Mouse (Mus musculus): Measurements from ENCODE around the gene Mslnl. TPM values are rescaled to one million over a fixed set of nuclear protein-coding genes. Genes with fewer than 3 reads are reported as not detected.
A peak's percentile ranks its signal among the peaks of the same experiment; 100 is the strongest.

Gene Mslnl
- total and polyA plus RNA-seq, 2 experiments from 2014 or later = 0.05 TPM; not detected in 1

GRCm38 (mm10) chr17:25765886-25766285 lies 30.0 kb downstream of the Mslnl start:
- Histone ChIP-seq H3K36me3 (ENCODE audit: insufficient read depth, low read length) (no peaks in the 10 kb centered on the region), H3K4me3 (ENCODE audit: low read length) (no peak overlapping the region), H3K9ac (replicated peaks; ENCODE audit: low read length) (no peak overlapping the region), H3K27ac (no peak overlapping the region), H3K4me1 (ENCODE audit: insufficient read depth, low read length) (no peaks in the 10 kb centered on the region), H3K4me2 (ENCODE audit: low read depth, low read length) (no peak overlapping the region), H3K27me3 (ENCODE audit: insufficient read depth, low read length) (no peaks in the 10 kb centered on the region), H3K9me3 (ENCODE audit: low read length) (no peaks in the 10 kb centered on the region)
- no peak for ATAC-seq
- DNase-seq (ENCODE audit: low spot score) = no peak
- TF ChIP-seq CTCF (IDR thresholded peaks at IDR 0.05; ENCODE audit: low read depth) = no peak
- 38% methylated on average over 5 of the region's 5 CpGs for WGBS

DNA sequence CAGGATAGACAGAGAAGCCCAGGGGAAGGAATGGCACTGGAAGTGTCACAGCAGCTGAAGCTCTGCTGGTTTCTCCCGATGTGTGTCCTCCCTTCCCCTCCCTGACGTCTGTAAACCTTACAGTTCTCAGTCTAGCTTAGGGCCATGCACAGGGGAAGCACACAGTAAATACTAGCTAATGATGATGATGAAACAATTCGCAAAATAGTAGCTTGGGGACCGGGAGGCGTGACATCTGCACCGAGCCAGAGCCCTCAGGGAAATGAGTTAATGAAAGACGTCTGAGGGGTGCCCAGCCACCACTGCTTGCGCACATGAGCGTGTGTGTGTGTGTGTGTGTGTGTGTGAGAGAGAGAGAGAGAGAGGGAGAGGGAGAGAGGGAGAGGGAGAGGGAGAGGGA lies 33.5 kb downstream of the Mslnl start:
- WGBS = 43% methylated on average over 9 of the region's 9 CpGs
- no peak overlapping the region for H3K27ac ChIP-seq
- H3K9me3 ChIP-seq (ENCODE audit: low read length) = no peaks in the 10 kb centered on the region
- DNase-seq (ENCODE audit: low spot score) (no peak), ATAC-seq (no peak)
- no peaks in the 10 kb centered on the region for H3K36me3 ChIP-seq (ENCODE audit: insufficient read depth, low read length)
- no peak overlapping the region for H3K4me2 ChIP-seq (ENCODE audit: low read depth, low read length)
- no peaks in the 10 kb centered on the region for H3K27me3 ChIP-seq (ENCODE audit: insufficient read depth, low read length)
- no peak overlapping the region for H3K9ac ChIP-seq (replicated peaks; ENCODE audit: low read length)
- no peak for TF ChIP-seq CTCF (IDR thresholded peaks at IDR 0.05; ENCODE audit: low read depth)
- H3K4me3 ChIP-seq (ENCODE audit: low read length) = no peak overlapping the region
- peaks cover 5% of the 10 kb centered on the region; the same call in 1 of the 2 replicates for H3K4me1 ChIP-seq (ENCODE audit: insufficient read depth, low read length)

DNA sequence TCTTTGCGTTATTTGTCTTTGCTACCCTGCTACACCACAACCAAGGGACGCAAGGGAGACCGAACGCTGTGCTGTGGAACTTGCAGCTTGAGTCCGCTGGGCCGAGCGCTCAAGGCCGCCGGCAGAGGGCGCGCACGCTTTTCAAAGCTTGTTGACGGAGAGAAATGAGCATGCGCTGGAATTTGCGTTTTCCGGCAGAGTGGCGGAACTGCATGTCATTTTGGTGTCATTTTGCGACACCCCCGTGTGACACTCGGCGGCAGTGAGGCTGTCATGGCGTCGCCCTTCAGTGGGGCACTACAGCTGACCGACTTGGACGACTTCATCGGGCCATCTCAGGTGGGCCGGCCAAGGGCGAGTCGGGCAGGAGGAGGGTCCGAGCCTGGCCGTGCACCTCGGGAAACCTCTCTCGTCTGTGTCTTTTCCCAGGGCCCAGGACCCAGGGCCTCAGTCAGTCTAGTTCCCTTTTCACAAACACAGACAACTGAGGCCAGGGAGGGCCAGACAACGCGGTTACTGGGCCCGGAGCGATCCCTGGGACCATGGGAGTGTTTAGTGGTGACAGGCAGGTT lies 37.8 kb downstream of the Mslnl start, which contains the start of gene Narfl:
TSS of gene Narfl (plus strand) at position 228 of the 572 bp plus-strand sequence.
- Histone ChIP-seq H3K36me3 (ENCODE audit: insufficient read depth, low read length) (0 out of 2 replicates have a peak, but pooled peaks cover 4% of the 10 kb centered on the region), H3K4me3 (ENCODE audit: low read length) (peak within 1 kb of the TSS; percentile 72), H3K4me2 (ENCODE audit: low read depth, low read length) (peak within 1 kb of the TSS; percentile 89), H3K9ac (replicated peaks; ENCODE audit: low read length) (peak within 1 kb of the TSS; percentile 82), H3K27ac (no peak within 1 kb of the TSS), H3K9me3 (ENCODE audit: low read length) (no peaks in the 10 kb centered on the region), H3K27me3 (ENCODE audit: insufficient read depth, low read length) (no peaks in the 10 kb centered on the region), H3K4me1 (ENCODE audit: insufficient read depth, low read length) (peaks cover 7% of the 10 kb centered on the region; the same call in 1 of the 2 replicates)
- ATAC-seq = peak; percentile 90
- under 1% methylated on average over 37 of the region's 37 CpGs for WGBS
- TF ChIP-seq CTCF (IDR thresholded peaks at IDR 0.05; ENCODE audit: low read depth) = peak; percentile 98
- peak; percentile 99 for DNase-seq (ENCODE audit: low spot score)

GRCm38 (mm10) chr17:25775318-25776062 lies 39.6 kb downstream of the Mslnl start:
- Histone ChIP-seq H3K9me3 (ENCODE audit: low read length) (no peaks in the 10 kb centered on the region), H3K4me2 (ENCODE audit: low read depth, low read length) (no peak overlapping the region), H3K4me3 (ENCODE audit: low read length) (no peak overlapping the region), H3K27ac (no peak overlapping the region), H3K36me3 (ENCODE audit: insufficient read depth, low read length) (0 out of 2 replicates have a peak, but pooled peaks cover 4% of the 10 kb centered on the region), H3K4me1 (ENCODE audit: insufficient read depth, low read length) (peaks cover 7% of the 10 kb centered on the region; the same call in 1 of the 2 replicates), H3K9ac (replicated peaks; ENCODE audit: low read length) (no peak overlapping the region), H3K27me3 (ENCODE audit: insufficient read depth, low read length) (no peaks in the 10 kb centered on the region)
- ATAC-seq (no peak), DNase-seq (ENCODE audit: low spot score) (no peak)
- no peak for TF ChIP-seq CTCF (IDR thresholded peaks at IDR 0.05; ENCODE audit: low read depth)
- WGBS = 85% methylated on average over 10 of the region's 10 CpGs

GRCm38 (mm10) chr17:25777948-25778347 lies 42.1 kb downstream of the Mslnl start:
- Histone ChIP-seq H3K4me1 (ENCODE audit: insufficient read depth, low read length) (peaks cover 7% of the 10 kb centered on the region; the same call in 1 of the 2 replicates), H3K36me3 (ENCODE audit: insufficient read depth, low read length) (peaks cover 21% of the 10 kb centered on the region), H3K4me2 (ENCODE audit: low read depth, low read length) (no peak overlapping the region), H3K27ac (no peak overlapping the region), H3K27me3 (ENCODE audit: insufficient read depth, low read length) (no peaks in the 10 kb centered on the region), H3K9ac (replicated peaks; ENCODE audit: low read length) (no peak overlapping the region), H3K4me3 (ENCODE audit: low read length) (no peak overlapping the region), H3K9me3 (ENCODE audit: low read length) (no peaks in the 10 kb centered on the region)
- 96% methylated on average over 5 of the region's 5 CpGs for WGBS
- DNase-seq (ENCODE audit: low spot score) (no peak), ATAC-seq (no peak)
- TF ChIP-seq CTCF (IDR thresholded peaks at IDR 0.05; ENCODE audit: low read depth) = no peak

DNA sequence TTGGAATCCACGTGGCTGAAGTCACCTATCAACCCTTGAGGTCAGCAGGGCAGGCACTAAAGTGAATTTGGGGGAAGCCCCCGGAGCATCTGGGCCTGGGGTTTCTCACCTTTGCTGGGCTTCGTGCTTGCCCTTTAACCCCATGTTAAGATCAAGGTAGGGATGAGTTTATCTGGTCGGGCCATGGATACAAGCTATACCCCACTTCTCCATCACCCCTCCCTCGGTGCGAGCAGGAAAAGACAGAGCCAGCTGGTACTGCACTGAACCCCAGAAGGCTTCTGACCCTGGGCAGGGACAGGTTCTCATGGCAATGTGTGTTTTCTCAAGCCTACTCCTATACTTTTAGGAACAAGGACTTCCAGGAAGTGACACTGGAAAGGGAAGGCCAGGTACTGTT lies 45.5 kb downstream of the Mslnl start:
- Histone ChIP-seq H3K27ac (no peak overlapping the region), H3K9ac (replicated peaks; ENCODE audit: low read length) (no peak overlapping the region), H3K9me3 (ENCODE audit: low read length) (no peaks in the 10 kb centered on the region), H3K4me2 (ENCODE audit: low read depth, low read length) (no peak overlapping the region), H3K27me3 (ENCODE audit: insufficient read depth, low read length) (no peaks in the 10 kb centered on the region), H3K4me1 (ENCODE audit: insufficient read depth, low read length) (peaks cover 9% of the 10 kb centered on the region), H3K4me3 (ENCODE audit: low read length) (no peak overlapping the region), H3K36me3 (ENCODE audit: insufficient read depth, low read length) (peaks cover 22% of the 10 kb centered on the region)
- TF ChIP-seq CTCF (IDR thresholded peaks at IDR 0.05; ENCODE audit: low read depth) = no peak
- no peak for DNase-seq (ENCODE audit: low spot score)
- WGBS = 80% methylated on average over 6 of the region's 6 CpGs
- ATAC-seq = no peak

DNA sequence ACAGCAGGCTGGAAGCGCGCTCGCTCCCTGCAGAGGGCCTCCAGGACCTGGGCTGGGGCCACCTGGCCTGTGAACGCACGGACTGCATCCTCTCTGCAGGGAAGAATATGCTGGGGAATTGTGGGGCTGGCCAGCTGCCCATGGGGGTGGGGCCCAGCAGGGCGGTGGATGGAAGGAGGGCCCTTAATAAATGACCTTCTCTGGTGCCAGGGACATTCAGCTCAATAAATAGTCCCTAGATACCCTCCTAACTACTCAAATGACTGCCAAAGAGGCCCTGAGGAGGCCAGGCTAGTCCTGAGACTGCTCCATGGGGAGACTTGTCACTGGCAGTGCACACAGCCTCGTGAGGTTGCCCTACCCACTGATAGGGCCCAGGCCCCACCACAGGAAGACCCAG lies 47.2 kb downstream of the Mslnl start:
- Histone ChIP-seq H3K27ac (no peak overlapping the region), H3K4me3 (ENCODE audit: low read length) (no peak overlapping the region), H3K9ac (replicated peaks; ENCODE audit: low read length) (no peak overlapping the region), H3K9me3 (ENCODE audit: low read length) (no peaks in the 10 kb centered on the region), H3K27me3 (ENCODE audit: insufficient read depth, low read length) (no peaks in the 10 kb centered on the region), H3K4me2 (ENCODE audit: low read depth, low read length) (no peak overlapping the region), H3K36me3 (ENCODE audit: insufficient read depth, low read length) (peaks cover 22% of the 10 kb centered on the region), H3K4me1 (ENCODE audit: insufficient read depth, low read length) (peaks cover 9% of the 10 kb centered on the region)
- TF ChIP-seq CTCF (IDR thresholded peaks at IDR 0.05; ENCODE audit: low read depth) = no peak
- no peak for ATAC-seq
- DNase-seq (ENCODE audit: low spot score) = no peak
- 49% methylated on average over 7 of the region's 7 CpGs for WGBS
